Mouse (Mus musculus): ENCODE measurements around the gene Rtn2. TPM values are rescaled to one million over a fixed set of nuclear protein-coding genes. Genes with fewer than 3 reads are reported as not detected.

The Rtn2 gene
- polyA plus RNA-seq, 1 experiment from 2014 or later = 127 TPM

GRCm38 (mm10) chr7:19314033-19314432, 31.6 kb downstream of the Rtn2 start:
- H3K4me3 ChIP-seq = no peak overlapping the region
- no peak overlapping the region for H3K27ac ChIP-seq (replicated peaks)
- H3K36me3 ChIP-seq = no peaks in the 10 kb centered on the region
- no peaks in the 10 kb centered on the region for H3K9me3 ChIP-seq
- no peak for ATAC-seq (replicated peaks)
- H3K4me2 ChIP-seq (replicated peaks) = no peak overlapping the region
- peaks cover 12% of the 10 kb centered on the region for H3K4me1 ChIP-seq
- peaks cover 12% of the 10 kb centered on the region; the same call in 1 of the 2 replicates for H3K27me3 ChIP-seq
- 46% methylated on average over 5 of the region's 5 CpGs for WGBS
- H3K9ac ChIP-seq (replicated peaks) = no peak overlapping the region

- Histone ChIP-seq H3K4me3 (no peak overlapping the region), H3K9ac (replicated peaks) (no peak overlapping the region), H3K36me3 (no peaks in the 10 kb centered on the region), H3K4me2 (replicated peaks) (no peak overlapping the region), H3K27me3 (peaks cover 10% of the 10 kb centered on the region; the same call in 1 of the 2 replicates), H3K9me3 (no peaks in the 10 kb centered on the region), H3K4me1 (peaks cover 14% of the 10 kb centered on the region), H3K27ac (replicated peaks) (no peak overlapping the region)
- 43% methylated on average over 14 of the region's 14 CpGs for WGBS
- ATAC-seq (replicated peaks) = no peak
Measured at GRCm38 (mm10) chr7:19316451-19317161, 34.2 kb downstream of the Rtn2 start.

GRCm38 (mm10) chr7:19318201-19318600, 35.8 kb downstream of the Rtn2 start:
- H3K27ac ChIP-seq (replicated peaks) = no peak overlapping the region
- no peak overlapping the region for H3K9ac ChIP-seq (replicated peaks)
- H3K9me3 ChIP-seq = no peaks in the 10 kb centered on the region
- peaks cover 14% of the 10 kb centered on the region for H3K4me1 ChIP-seq
- H3K27me3 ChIP-seq = no peaks in the 10 kb centered on the region
- H3K4me3 ChIP-seq = no peak overlapping the region
- H3K36me3 ChIP-seq = no peaks in the 10 kb centered on the region
- no peak overlapping the region for H3K4me2 ChIP-seq (replicated peaks)
- ATAC-seq (replicated peaks) = no peak
- WGBS = 80% methylated on average over 2 of the region's 2 CpGs

GRCm38 (mm10) chr7:19318676-19319075, 36.3 kb downstream of the Rtn2 start:
- no peak overlapping the region for H3K4me3 ChIP-seq
- peaks cover 14% of the 10 kb centered on the region for H3K4me1 ChIP-seq
- H3K27me3 ChIP-seq = no peaks in the 10 kb centered on the region
- H3K4me2 ChIP-seq (replicated peaks) = no peak overlapping the region
- ATAC-seq (replicated peaks) = no peak
- H3K9ac ChIP-seq (replicated peaks) = no peak overlapping the region
- H3K27ac ChIP-seq (replicated peaks) = no peak overlapping the region
- no peaks in the 10 kb centered on the region for H3K9me3 ChIP-seq
- WGBS = 84% methylated on average over 7 of the region's 7 CpGs
- H3K36me3 ChIP-seq = no peaks in the 10 kb centered on the region

- WGBS = 20% methylated on average over 9 of the region's 9 CpGs
- no peaks in the 10 kb centered on the region for H3K27me3 ChIP-seq
- H3K27ac ChIP-seq (replicated peaks) = peak overlapping the region; percentile 42; the same call in 1 of the 2 replicates
- peak overlapping the region; percentile 71 for H3K4me2 ChIP-seq (replicated peaks)
- no peaks in the 10 kb centered on the region for H3K36me3 ChIP-seq
- H3K4me3 ChIP-seq = peak overlapping the region; percentile 52
- peak; percentile 75 for ATAC-seq (replicated peaks)
- H3K4me1 ChIP-seq = peaks cover 14% of the 10 kb centered on the region
- H3K9ac ChIP-seq (replicated peaks) = peak overlapping the region; percentile 43
- no peaks in the 10 kb centered on the region for H3K9me3 ChIP-seq
Measured at GRCm38 (mm10) chr7:19319458-19319857, 37.0 kb downstream of the Rtn2 start.

DNA sequence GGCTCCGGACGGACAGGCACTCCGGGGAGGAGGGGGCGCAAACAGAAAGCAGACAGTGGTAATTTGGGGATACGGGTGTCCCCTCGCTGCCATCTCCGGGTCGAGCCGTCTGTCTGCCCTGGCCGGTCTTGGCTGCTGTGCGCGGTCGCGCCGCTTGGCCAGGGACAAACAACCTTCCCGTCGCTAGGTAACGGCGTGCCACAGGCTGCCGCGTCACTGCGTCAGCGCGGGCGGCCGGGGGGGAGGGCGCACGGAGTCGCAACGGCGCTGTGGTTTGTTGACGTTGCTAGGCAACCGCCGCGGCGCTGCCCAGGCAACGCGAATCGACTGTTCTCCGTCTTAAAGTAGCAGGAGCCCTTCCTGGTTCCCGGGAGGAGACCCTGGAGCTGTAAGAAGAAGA, 37.5 kb downstream of the Rtn2 start:
- H3K9ac ChIP-seq (replicated peaks) = peak overlapping the region; percentile 43
- ATAC-seq (replicated peaks) = peak; percentile 96
- H3K27me3 ChIP-seq = no peaks in the 10 kb centered on the region
- peak overlapping the region; percentile 71 for H3K4me2 ChIP-seq (replicated peaks)
- peaks cover 14% of the 10 kb centered on the region for H3K4me1 ChIP-seq
- H3K9me3 ChIP-seq = no peaks in the 10 kb centered on the region
- H3K27ac ChIP-seq (replicated peaks) = peak overlapping the region; percentile 42; the same call in 1 of the 2 replicates
- H3K36me3 ChIP-seq = no peaks in the 10 kb centered on the region
- WGBS = under 1% methylated on average over 41 of the region's 41 CpGs
- H3K4me3 ChIP-seq = peak overlapping the region; percentile 52

DNA sequence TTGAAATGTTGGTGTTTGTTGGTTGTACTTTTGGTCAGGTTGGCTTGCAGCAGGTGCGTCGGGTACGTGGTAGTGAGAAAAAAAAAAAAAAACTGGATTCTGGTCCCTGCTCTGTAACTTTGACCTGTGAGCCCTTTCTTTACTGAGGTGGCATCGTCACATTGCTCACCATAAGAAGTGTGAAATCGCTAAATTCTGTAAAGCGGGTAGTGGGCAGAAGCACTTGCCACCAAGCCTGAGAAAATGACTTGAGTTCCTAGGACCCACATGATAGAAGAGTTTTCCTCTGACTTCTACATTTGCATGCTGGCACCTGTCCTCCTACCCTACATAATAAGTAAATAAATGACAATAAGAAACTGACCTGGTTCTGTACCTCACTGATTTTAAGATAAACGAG, 38.2 kb downstream of the Rtn2 start:
- Histone ChIP-seq H3K4me1 (peaks cover 14% of the 10 kb centered on the region), H3K36me3 (no peaks in the 10 kb centered on the region), H3K27ac (replicated peaks) (0 out of 2 replicates have a peak overlapping the region, but pooled peaks have one; percentile 33), H3K4me2 (replicated peaks) (peak overlapping the region; percentile 71), H3K9ac (replicated peaks) (peak overlapping the region; percentile 36; the same call in 1 of the 2 replicates), H3K9me3 (no peaks in the 10 kb centered on the region), H3K27me3 (no peaks in the 10 kb centered on the region), H3K4me3 (peak overlapping the region; percentile 52)
- WGBS = 45% methylated on average over 7 of the region's 7 CpGs
- ATAC-seq (replicated peaks) = no peak

DNA sequence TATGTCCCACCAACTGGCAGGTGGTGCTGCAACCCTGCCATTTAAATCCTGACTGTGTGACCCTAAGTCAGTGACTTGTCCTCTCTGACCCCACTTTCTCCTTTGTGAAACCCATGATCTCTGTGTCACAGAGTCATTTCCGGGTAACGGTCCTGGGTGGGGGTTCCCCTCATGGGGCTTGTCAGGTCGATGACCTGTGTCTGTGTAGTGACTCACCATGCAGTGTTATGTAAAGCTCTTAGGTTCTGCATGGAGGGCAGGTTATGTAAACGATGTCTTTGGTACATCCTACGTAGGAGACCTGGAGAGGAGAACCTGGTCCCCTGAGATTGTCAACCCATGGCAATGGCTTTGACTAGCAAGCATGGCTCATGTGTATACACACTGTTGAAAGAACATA, 39.0 kb downstream of the Rtn2 start:
- H3K4me3 ChIP-seq = no peak overlapping the region
- H3K4me1 ChIP-seq = peaks cover 21% of the 10 kb centered on the region
- H3K36me3 ChIP-seq = no peaks in the 10 kb centered on the region
- no peaks in the 10 kb centered on the region for H3K27me3 ChIP-seq
- H3K9me3 ChIP-seq = no peaks in the 10 kb centered on the region
- H3K27ac ChIP-seq (replicated peaks) = no peak overlapping the region
- no peak for ATAC-seq (replicated peaks)
- no peak overlapping the region for H3K9ac ChIP-seq (replicated peaks)
- WGBS = 71% methylated on average over 5 of the region's 5 CpGs
- no peak overlapping the region for H3K4me2 ChIP-seq (replicated peaks)

GRCm38 (mm10) chr7:19322489-19322888, 40.1 kb downstream of the Rtn2 start:
- H3K9ac ChIP-seq (replicated peaks) = no peak overlapping the region
- H3K4me3 ChIP-seq = no peak overlapping the region
- H3K4me2 ChIP-seq (replicated peaks) = no peak overlapping the region
- ATAC-seq (replicated peaks) = no peak
- H3K4me1 ChIP-seq = peaks cover 31% of the 10 kb centered on the region
- 65% methylated on average over 9 of the region's 9 CpGs for WGBS
- H3K9me3 ChIP-seq = no peaks in the 10 kb centered on the region
- no peaks in the 10 kb centered on the region for H3K27me3 ChIP-seq
- H3K36me3 ChIP-seq = no peaks in the 10 kb centered on the region
- H3K27ac ChIP-seq (replicated peaks) = no peak overlapping the region

DNA sequence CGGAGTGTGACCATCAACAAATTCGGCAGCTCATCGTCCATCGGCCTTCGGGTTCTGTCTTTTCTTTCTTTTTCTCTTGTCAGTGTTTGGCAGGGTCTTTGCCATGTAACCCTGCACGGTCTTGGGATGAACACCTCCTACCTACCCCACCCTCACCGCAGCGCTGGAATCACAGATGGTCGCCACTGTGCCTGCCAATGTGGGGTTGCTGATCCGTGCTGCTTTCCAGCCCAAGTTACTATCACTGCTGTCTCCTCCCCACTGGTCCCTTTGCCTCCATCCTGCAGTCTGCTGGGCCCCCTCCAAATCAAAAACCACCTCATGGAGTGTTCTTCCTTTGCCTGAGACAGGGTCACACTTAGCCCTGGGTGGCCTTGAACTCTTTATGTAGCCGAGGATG, 41.8 kb downstream of the Rtn2 start:
- ATAC-seq (replicated peaks) = no peak
- peaks cover 32% of the 10 kb centered on the region for H3K4me1 ChIP-seq
- no peaks in the 10 kb centered on the region for H3K9me3 ChIP-seq
- H3K36me3 ChIP-seq = no peaks in the 10 kb centered on the region
- H3K27ac ChIP-seq (replicated peaks) = no peak overlapping the region
- no peaks in the 10 kb centered on the region for H3K27me3 ChIP-seq
- 86% methylated on average over 11 of the region's 11 CpGs for WGBS
- H3K4me2 ChIP-seq (replicated peaks) = no peak overlapping the region
- H3K9ac ChIP-seq (replicated peaks) = no peak overlapping the region
- H3K4me3 ChIP-seq = no peak overlapping the region

- Histone ChIP-seq H3K9me3 (no peaks in the 10 kb centered on the region), H3K4me2 (replicated peaks) (no peak overlapping the region), H3K9ac (replicated peaks) (no peak overlapping the region), H3K27ac (replicated peaks) (no peak overlapping the region), H3K27me3 (no peaks in the 10 kb centered on the region), H3K4me3 (no peak overlapping the region), H3K36me3 (no peaks in the 10 kb centered on the region), H3K4me1 (peaks cover 21% of the 10 kb centered on the region)
- WGBS = 77% methylated on average over 21 of the region's 21 CpGs
- ATAC-seq (replicated peaks) = no peak
Measured at GRCm38 (mm10) chr7:19325262-19326199, 43.1 kb downstream of the Rtn2 start.

GRCm38 (mm10) chr7:19326359-19326758, 43.9 kb downstream of the Rtn2 start:
- Histone ChIP-seq H3K36me3 (no peaks in the 10 kb centered on the region), H3K4me1 (peaks cover 19% of the 10 kb centered on the region), H3K4me3 (peak overlapping the region; percentile 46), H3K27me3 (no peaks in the 10 kb centered on the region), H3K9ac (replicated peaks) (no peak overlapping the region), H3K9me3 (no peaks in the 10 kb centered on the region), H3K27ac (replicated peaks) (peak overlapping the region; percentile 31; the same call in 1 of the 2 replicates), H3K4me2 (replicated peaks) (peak overlapping the region; percentile 83)
- ATAC-seq (replicated peaks) = peak; percentile 62
- WGBS = under 1% methylated on average over 20 of the region's 20 CpGs

Data from forebrain, embryonic 15.5 days (tissue).